Mouse (Mus musculus) liver, embryonic 15.5 days (tissue): ENCODE measurements at regions not wholly inside any gene's neighbourhood (a gene's known extent, or its start where the extent isn't known, plus 50 kb on each side); places are given as distances from the start of the nearest gene placed in this dataset.

Experiments used
- ATAC-seq: fragments of 200-750 bp; cut with Nextera tagmentation; 2 replicates; pipeline ENCODE4 v1.8.0; 2017; ENCODE audit warnings: moderate number of reproducible peaks, mild to moderate bottlenecking, moderate library complexity; ENCODE audit not compliant: insufficient read depth
- H3K27ac ChIP-seq: fragments of 300-500 bp; sonication (generic); replicated peaks from 2 replicates; pipeline ENCODE4 v1.5.1; 2015; ENCODE audit warnings: mild to moderate bottlenecking, inconsistent platforms
- H3K27me3 ChIP-seq: fragments of 300-500 bp; sonication (generic); 2 replicates; pipeline ENCODE4 v1.6.1; 2015; ENCODE audit warnings: mild to moderate bottlenecking, inconsistent platforms
- H3K36me3 ChIP-seq: fragments of 300-500 bp; sonication (generic); replicated peaks from 2 replicates; pipeline ENCODE4 v1.6.1; 2015; ENCODE audit warnings: moderate library complexity, mild to moderate bottlenecking, inconsistent platforms
- H3K4me1 ChIP-seq: fragments of 300-500 bp; sonication (generic); replicated peaks from 2 replicates; pipeline ENCODE4 v1.6.1; 2015; ENCODE audit warnings: inconsistent platforms
- H3K4me2 ChIP-seq: fragments of 300-500 bp; sonication (generic); 2 replicates; pipeline ENCODE4 v1.6.1; 2015; ENCODE audit warnings: moderate library complexity, mild to moderate bottlenecking, inconsistent platforms
- H3K4me3 ChIP-seq: fragments of 300-500 bp; sonication (generic); replicated peaks from 2 replicates; pipeline ENCODE4 v1.5.1; 2015; ENCODE audit warnings: mild to moderate bottlenecking, inconsistent platforms
- H3K9ac ChIP-seq: fragments of 300-500 bp; sonication (generic); 2 replicates; pipeline ENCODE4 v1.6.1; 2015; ENCODE audit warnings: moderate library complexity, mild to moderate bottlenecking, inconsistent platforms
- H3K9me3 ChIP-seq: fragments of 300-500 bp; sonication (generic); replicated peaks from 2 replicates; pipeline ENCODE4 v1.6.1; 2016; ENCODE audit warnings: inconsistent platforms
- WGBS: fragments of 180-500 bp; shearing (Covaris S2); methylation state at CpG from one replicate; pipeline ENCODE4 v1.1.7; 2015; ENCODE audit warnings: mixed read lengths; ENCODE audit not compliant: insufficient replicate concordance; 5-methylcytosine and 5-hydroxymethylcytosine counted together

DNA sequence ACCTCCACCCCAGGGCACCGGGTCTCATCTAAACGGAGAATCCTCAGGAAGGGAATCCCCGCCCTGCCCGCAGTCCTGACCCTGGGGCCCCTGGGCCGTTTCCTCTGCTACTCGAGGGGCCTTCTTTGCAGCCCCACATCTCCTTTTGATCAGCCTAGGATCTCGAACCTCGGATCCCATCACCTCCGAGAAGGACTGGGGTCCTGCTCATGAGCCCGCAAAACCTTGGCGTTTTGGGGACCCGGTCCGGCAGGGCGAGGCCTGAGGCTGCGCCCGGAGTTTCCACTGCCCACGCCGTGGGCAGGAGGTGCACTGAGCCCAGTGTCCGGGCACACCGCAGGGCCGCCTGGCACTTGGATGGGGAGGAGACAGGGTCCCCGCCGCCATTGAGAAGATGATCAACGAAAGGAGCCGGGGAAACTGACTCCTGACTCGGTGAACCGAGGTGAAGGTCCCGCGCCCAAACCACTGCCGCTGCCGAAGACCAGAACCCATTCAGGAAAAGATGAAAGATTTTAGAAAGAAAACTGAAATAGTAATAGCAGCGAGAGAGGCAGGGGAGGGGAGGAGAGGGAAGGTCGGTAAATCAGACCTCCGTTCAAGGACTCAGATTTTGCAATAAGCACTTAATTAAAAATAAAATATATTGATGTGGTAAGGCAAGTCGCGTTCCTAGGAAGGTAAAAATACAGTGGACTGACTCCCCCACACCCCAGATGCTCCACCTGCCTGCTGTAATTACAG, 399.0 kb upstream of the Smim15 start:
- 1% methylated on average over 36 of the region's 36 CpGs for WGBS
- H3K4me1 ChIP-seq: peaks cover 6% of the 10 kb centered on the region; the same call in 1 of the 2 replicates
- H3K36me3 ChIP-seq: no peaks in the 10 kb centered on the region
- peak overlapping the region; percentile 49 for H3K4me2 ChIP-seq
- H3K9ac ChIP-seq: no peak overlapping the region
- peaks cover 44% of the 10 kb centered on the region for H3K27me3 ChIP-seq
- no peak overlapping the region for H3K27ac ChIP-seq
- H3K9me3 ChIP-seq: no peaks in the 10 kb centered on the region
- no peak for ATAC-seq
- peak overlapping the region; percentile 28 for H3K4me3 ChIP-seq

DNA sequence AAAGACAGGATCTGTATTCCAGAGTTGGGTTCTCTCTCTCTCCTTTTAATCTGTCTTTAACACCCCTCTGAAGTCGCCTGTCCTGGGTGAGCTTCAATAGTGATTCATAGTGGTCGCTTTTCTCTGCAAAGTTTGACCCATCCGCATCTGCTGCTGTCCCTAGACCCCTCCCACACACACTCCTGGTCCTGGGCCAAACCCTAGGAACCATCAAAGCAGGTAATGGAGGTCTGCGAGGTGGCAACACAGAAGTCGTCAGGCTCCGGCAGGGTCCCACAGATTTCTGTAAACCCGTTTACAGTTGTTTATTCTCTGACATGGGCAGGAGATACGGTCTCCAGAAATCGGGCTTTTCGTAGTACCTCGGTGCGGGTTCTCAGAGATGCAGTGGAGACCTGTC, 399.5 kb upstream of the Smim15 start:
- Histone ChIP-seq H3K4me1 (peaks cover 6% of the 10 kb centered on the region; the same call in 1 of the 2 replicates), H3K4me2 (peak overlapping the region; percentile 49; the same call in 1 of the 2 replicates), H3K9me3 (no peaks in the 10 kb centered on the region), H3K27ac (no peak overlapping the region), H3K27me3 (peaks cover 44% of the 10 kb centered on the region), H3K9ac (no peak overlapping the region), H3K4me3 (no peak overlapping the region), H3K36me3 (no peaks in the 10 kb centered on the region)
- WGBS: 26% methylated on average over 12 of the region's 12 CpGs
- no peak for ATAC-seq

DNA sequence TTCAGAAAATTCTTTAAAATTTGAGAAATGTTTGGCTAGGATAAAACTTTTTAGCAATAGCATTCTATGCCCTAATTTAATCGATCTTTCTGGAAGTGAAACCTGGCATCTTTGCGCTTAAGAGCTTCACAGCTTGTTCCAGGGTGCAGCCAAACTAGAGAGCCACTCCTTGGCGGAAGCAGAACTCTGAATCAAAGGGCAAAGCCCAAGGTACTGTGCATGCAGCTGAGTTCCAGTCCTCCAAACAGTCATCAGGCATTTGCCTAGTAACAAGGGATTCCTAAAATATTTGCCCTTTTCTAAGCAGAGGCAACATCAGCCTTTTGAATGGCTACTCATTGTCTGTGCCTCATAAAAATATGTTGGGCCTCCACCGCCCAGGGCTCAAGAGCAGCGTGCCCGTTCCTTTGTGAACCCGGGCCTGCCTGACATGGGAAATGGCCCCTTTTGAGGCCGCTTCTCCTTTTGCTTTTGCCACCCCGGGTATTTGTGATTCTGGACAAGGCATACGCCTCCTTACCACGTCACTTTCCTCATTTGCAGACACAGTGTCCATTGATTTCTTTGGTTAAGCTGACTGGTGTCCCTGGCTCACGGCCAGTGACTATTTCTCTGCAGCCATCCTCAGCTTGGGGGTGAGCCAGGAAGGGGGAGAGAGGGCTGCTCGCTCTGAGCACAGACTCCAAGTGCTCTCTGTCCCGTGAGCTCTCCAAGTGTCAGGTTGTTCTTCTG, 402.2 kb upstream of the Smim15 start:
- no peaks in the 10 kb centered on the region for H3K9me3 ChIP-seq
- 54% methylated on average over 14 of the region's 14 CpGs for WGBS
- no peak overlapping the region for H3K9ac ChIP-seq
- no peak overlapping the region for H3K4me2 ChIP-seq
- H3K27ac ChIP-seq: no peak overlapping the region
- H3K4me1 ChIP-seq: peaks cover 6% of the 10 kb centered on the region; the same call in 1 of the 2 replicates
- no peak for ATAC-seq
- H3K27me3 ChIP-seq: peaks cover 32% of the 10 kb centered on the region
- H3K4me3 ChIP-seq: no peak overlapping the region
- H3K36me3 ChIP-seq: no peaks in the 10 kb centered on the region

DNA sequence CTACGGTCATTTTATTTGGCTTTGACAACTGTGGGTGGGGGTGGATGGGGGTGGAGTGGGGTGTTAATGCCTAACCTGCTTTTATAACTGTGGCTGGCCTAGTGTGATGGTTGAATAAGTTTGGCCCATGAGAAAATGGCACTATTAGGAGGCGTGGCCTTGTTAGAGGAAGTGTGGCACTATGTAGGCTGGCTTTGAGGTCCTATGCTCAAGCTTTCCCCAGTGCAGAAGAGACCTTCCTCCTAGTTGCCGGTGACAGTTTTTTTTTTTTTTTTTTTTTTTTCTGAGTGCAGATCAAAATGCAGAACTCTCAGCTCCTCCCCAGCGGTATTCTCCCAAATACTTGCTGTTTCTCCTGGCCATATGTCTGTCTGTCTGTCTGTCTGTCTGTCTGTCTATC, 404.6 kb upstream of the Smim15 start:
- Histone ChIP-seq H3K4me3 (no peak overlapping the region), H3K4me2 (no peak overlapping the region)
- WGBS: 40% methylated on average over 4 of the region's 4 CpGs

DNA sequence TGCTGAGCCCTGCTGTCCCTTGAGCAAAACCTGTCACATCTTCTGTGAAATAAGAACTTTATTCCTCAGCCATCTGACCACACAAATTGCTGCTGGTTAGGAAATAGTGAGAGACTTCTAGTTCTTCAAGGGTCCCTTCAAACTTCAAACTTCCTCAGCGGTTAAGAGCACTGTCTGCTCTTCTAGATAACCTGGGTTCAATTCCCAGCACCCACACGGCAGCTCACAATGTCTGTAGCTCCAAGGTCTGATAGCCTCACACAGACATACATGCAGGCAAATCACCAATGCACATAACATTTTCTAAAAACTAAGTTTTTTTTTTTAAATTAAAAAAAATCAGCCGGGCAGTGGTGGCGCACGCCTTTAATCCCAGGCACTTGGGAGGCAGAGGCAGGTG, 407.0 kb upstream of the Smim15 start:
- H3K27ac ChIP-seq: no peak overlapping the region
- no peak overlapping the region for H3K4me3 ChIP-seq
- no peak overlapping the region for H3K9ac ChIP-seq
- 49% methylated on average over 5 of the region's 5 CpGs for WGBS
- H3K4me1 ChIP-seq: no peaks in the 10 kb centered on the region; the same call in 1 of the 2 replicates
- no peak for ATAC-seq
- no peaks in the 10 kb centered on the region for H3K36me3 ChIP-seq
- H3K9me3 ChIP-seq: no peaks in the 10 kb centered on the region
- no peaks in the 10 kb centered on the region for H3K27me3 ChIP-seq
- H3K4me2 ChIP-seq: no peak overlapping the region

More for the DNA sequence above, 404.6 kb upstream of the Smim15 start:
- Histone ChIP-seq H3K4me1 (no peaks in the 10 kb centered on the region; the same call in 1 of the 2 replicates), H3K27ac (no peak overlapping the region), H3K9me3 (no peaks in the 10 kb centered on the region), H3K27me3 (peaks cover 10% of the 10 kb centered on the region), H3K36me3 (no peaks in the 10 kb centered on the region), H3K9ac (no peak overlapping the region)
- no peak for ATAC-seq

DNA sequence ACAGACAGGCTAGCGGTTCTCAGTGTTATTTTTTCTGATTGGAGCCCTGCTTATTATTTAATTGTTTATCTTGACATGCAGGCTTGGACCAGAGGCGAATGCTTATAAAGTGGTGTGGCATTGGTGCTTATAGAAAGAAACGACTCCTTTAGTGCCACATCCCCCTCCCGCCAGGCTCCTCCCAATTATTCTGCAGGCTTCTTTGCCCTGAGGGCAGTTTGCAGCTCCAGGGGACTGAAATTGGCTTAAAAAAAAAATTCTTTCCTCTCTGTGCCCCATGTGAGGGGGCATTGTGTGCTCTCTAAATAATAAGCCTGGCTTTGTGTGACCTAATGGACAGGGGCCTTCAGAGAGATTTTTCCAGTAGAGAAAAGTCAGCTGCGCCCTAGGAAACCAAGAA, 409.1 kb upstream of the Smim15 start:
- Histone ChIP-seq H3K9me3 (no peaks in the 10 kb centered on the region), H3K36me3 (no peaks in the 10 kb centered on the region), H3K9ac (no peak overlapping the region), H3K4me1 (no peaks in the 10 kb centered on the region), H3K4me2 (no peak overlapping the region), H3K27me3 (no peaks in the 10 kb centered on the region), H3K27ac (no peak overlapping the region), H3K4me3 (no peak overlapping the region)
- WGBS: 64% methylated on average over 5 of the region's 5 CpGs
- no peak for ATAC-seq

DNA sequence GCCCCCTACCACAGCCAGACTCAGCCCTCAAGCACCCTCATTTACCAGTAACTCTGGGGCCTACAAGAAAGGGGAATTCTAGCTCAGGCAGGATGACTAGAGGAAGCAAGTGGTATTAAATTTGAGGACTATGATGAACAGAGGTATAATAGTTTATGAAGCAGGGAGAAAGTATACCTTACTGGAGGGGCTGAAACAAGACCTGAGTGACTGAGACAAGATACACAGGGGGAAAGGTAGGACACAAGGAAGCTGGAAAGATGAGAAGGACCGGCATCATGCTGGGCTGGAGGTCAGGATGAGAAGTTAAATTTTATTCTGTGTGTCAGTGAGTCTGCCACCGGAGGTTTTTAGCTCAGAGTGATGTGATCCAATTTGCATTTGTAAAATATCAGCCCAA, 417.2 kb upstream of the Smim15 start:
- Histone ChIP-seq H3K27me3 (no peaks in the 10 kb centered on the region), H3K36me3 (no peaks in the 10 kb centered on the region)

GRCm38 (mm10) chr13:107626670-107627069, 417.6 kb upstream of the Smim15 start:
- 48% methylated on average over 8 of the region's 8 CpGs for WGBS
- Histone ChIP-seq H3K36me3 (no peaks in the 10 kb centered on the region), H3K9ac (no peak overlapping the region), H3K9me3 (no peaks in the 10 kb centered on the region), H3K4me2 (no peak overlapping the region), H3K27ac (no peak overlapping the region), H3K27me3 (no peaks in the 10 kb centered on the region), H3K4me3 (no peak overlapping the region), H3K4me1 (no peaks in the 10 kb centered on the region)
- ATAC-seq: no peak

More for the DNA sequence above, 417.2 kb upstream of the Smim15 start:
- 66% methylated on average over 2 of the region's 2 CpGs for WGBS
- H3K4me3 ChIP-seq: no peak overlapping the region
- no peaks in the 10 kb centered on the region for H3K9me3 ChIP-seq
- H3K4me1 ChIP-seq: no peaks in the 10 kb centered on the region
- no peak overlapping the region for H3K27ac ChIP-seq
- no peak for ATAC-seq
- H3K9ac ChIP-seq: no peak overlapping the region
- H3K4me2 ChIP-seq: no peak overlapping the region

DNA sequence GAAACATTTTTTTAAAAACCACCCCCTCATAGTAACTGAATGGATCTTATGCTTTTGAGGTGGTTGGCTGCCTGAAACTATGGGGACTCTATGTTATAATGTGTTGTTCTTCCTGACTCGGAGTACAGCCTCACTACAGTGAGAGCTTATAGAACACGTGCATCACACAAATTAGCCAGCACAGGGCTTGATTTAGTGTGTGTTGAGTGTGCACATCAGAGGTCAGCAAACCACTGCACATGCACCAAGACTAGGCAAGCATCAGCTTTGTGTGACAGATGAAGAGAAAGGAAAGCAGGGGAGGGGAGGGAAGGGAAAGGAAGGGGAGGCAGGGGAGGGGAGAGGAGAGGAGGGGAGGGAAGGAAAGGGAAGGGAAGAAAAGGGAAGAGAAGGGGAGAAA, 422.9 kb upstream of the Smim15 start:
- Histone ChIP-seq H3K9me3 (no peaks in the 10 kb centered on the region), H3K4me3 (no peak overlapping the region), H3K36me3 (no peaks in the 10 kb centered on the region), H3K9ac (no peak overlapping the region), H3K4me2 (no peak overlapping the region), H3K27ac (no peak overlapping the region), H3K27me3 (no peaks in the 10 kb centered on the region), H3K4me1 (peaks cover 13% of the 10 kb centered on the region)
- 40% methylated on average over 2 of the region's 2 CpGs for WGBS
- ATAC-seq: no peak

GRCm38 (mm10) chr13:107620887-107621286, 423.4 kb upstream of the Smim15 start:
- Histone ChIP-seq H3K4me3 (no peak overlapping the region), H3K27ac (no peak overlapping the region), H3K4me2 (no peak overlapping the region), H3K9me3 (no peaks in the 10 kb centered on the region), H3K4me1 (peaks cover 13% of the 10 kb centered on the region), H3K36me3 (no peaks in the 10 kb centered on the region), H3K27me3 (no peaks in the 10 kb centered on the region), H3K9ac (no peak overlapping the region)
- no peak for ATAC-seq
- 36% methylated on average over 2 of the region's 2 CpGs for WGBS

- no peak overlapping the region for H3K4me3 ChIP-seq
- no peaks in the 10 kb centered on the region for H3K27me3 ChIP-seq
- no peaks in the 10 kb centered on the region for H3K36me3 ChIP-seq
- peaks cover 13% of the 10 kb centered on the region for H3K4me1 ChIP-seq
- ATAC-seq: no peak
- 33% methylated on average over 6 of the region's 6 CpGs for WGBS
- no peak overlapping the region for H3K4me2 ChIP-seq
- H3K27ac ChIP-seq: no peak overlapping the region
- no peak overlapping the region for H3K9ac ChIP-seq
- H3K9me3 ChIP-seq: no peaks in the 10 kb centered on the region
These were observed 424.0 kb upstream of the Smim15 start for GRCm38 (mm10) chr13:107620210-107620609.
